Mouse (Mus musculus) embryonic facial prominence, embryonic 12.5 days (tissue): ENCODE results near the gene Arid5b. TPM values are rescaled to one million over a fixed set of nuclear protein-coding genes. Genes with fewer than 3 reads are reported as not detected.

ENCODE experiments used
- ATAC-seq: fragments of 200-750 bp; cut with Nextera tagmentation; 2 replicates; pipeline ENCODE4 v1.8.0; 2017; ENCODE audit not compliant: insufficient number of reproducible peaks, insufficient read depth, low FRiP score, low TSS enrichment
- H3K27ac ChIP-seq: fragments of 300-500 bp; sonication (generic); 2 replicates; pipeline ENCODE4 v1.5.1; 2016; ENCODE audit warnings: mild to moderate bottlenecking
- H3K27me3 ChIP-seq: fragments of 300-500 bp; sonication (generic); 2 replicates; pipeline ENCODE4 v1.6.1; 2016; ENCODE audit warnings: mild to moderate bottlenecking, moderate library complexity
- H3K36me3 ChIP-seq: fragments of 300-500 bp; sonication (generic); 2 replicates; pipeline ENCODE4 v1.6.1; 2016; ENCODE audit warnings: mild to moderate bottlenecking
- H3K4me1 ChIP-seq: fragments of 300-500 bp; sonication (generic); 2 replicates; pipeline ENCODE4 v1.6.1; 2016
- H3K4me2 ChIP-seq: fragments of 300-500 bp; sonication (generic); replicated peaks from 2 replicates; pipeline ENCODE4 v1.6.1; 2016; ENCODE audit warnings: mild to moderate bottlenecking, moderate library complexity
- H3K4me3 ChIP-seq: fragments of 300-500 bp; sonication (generic); 2 replicates; pipeline ENCODE4 v1.5.1; 2016; ENCODE audit warnings: mild to moderate bottlenecking
- H3K9ac ChIP-seq: fragments of 300-500 bp; sonication (generic); 2 replicates; pipeline ENCODE4 v1.6.1; 2016; ENCODE audit warnings: mild to moderate bottlenecking, moderate library complexity
- H3K9me3 ChIP-seq: fragments of 300-500 bp; sonication (generic); 2 replicates; pipeline ENCODE4 v1.6.1; 2016; ENCODE audit warnings: mild to moderate bottlenecking, moderate library complexity
- WGBS: fragments of 180-500 bp; shearing (Covaris S2); methylation state at CpG from one replicate; pipeline ENCODE4 v1.1.7; 2016; 5-methylcytosine and 5-hydroxymethylcytosine counted together
- polyA plus RNA-seq: library from polyadenylated mRNA; unstranded; fragments of >200 nt; fragmentation: Nextera tagmentation; extraction: Ambion mirVana; gene quantifications from 2 replicates; pipeline ENCODE4 v1.2.1, GENCODE M21; 2016

Arid5b gene
- polyA plus RNA-seq, 1 experiment from 2014 or later: 50.9 TPM

- WGBS: 1% methylated on average over 27 of the region's 27 CpGs
These were observed 4.2 kb upstream of the Arid5b start for GRCm38 (mm10) chr10:68282466-68283391.

GRCm38 (mm10) chr10:68281775-68282106 lies 3.2 kb upstream of the Arid5b start:
- ATAC-seq: no peak
- Histone ChIP-seq H3K4me3 (no peak overlapping the region), H3K9me3 (no peaks in the 10 kb centered on the region), H3K27ac (no peak overlapping the region), H3K4me1 (peaks cover 19% of the 10 kb centered on the region), H3K27me3 (no peaks in the 10 kb centered on the region), H3K4me2 (no peak overlapping the region), H3K36me3 (no peaks in the 10 kb centered on the region), H3K9ac (no peak overlapping the region)
- WGBS: 20% methylated on average over 3 of the region's 3 CpGs

More at GRCm38 (mm10) chr10:68282466-68283391, 4.2 kb upstream of the Arid5b start:
- Histone ChIP-seq H3K36me3 (no peaks in the 10 kb centered on the region), H3K4me2 (peak overlapping the region; percentile 67), H3K27ac (0 out of 2 replicates have a peak overlapping the region, but pooled peaks have one; percentile 58), H3K9ac (peak overlapping the region; percentile 11), H3K27me3 (no peaks in the 10 kb centered on the region), H3K9me3 (no peaks in the 10 kb centered on the region), H3K4me1 (peaks cover 19% of the 10 kb centered on the region), H3K4me3 (peak overlapping the region; percentile 34)
- ATAC-seq: peak; percentile 65

GRCm38 (mm10) chr10:68281076-68281774 lies 2.7 kb upstream of the Arid5b start:
- WGBS: 30% methylated on average over 6 of the region's 6 CpGs

GRCm38 (mm10) chr10:68279516-68280501 lies 1.3 kb upstream of the Arid5b start:
- Histone ChIP-seq H3K36me3 (no peaks in the 10 kb centered on the region), H3K9ac (peak overlapping the region; percentile 51), H3K27ac (peak overlapping the region; percentile 84), H3K4me2 (peak overlapping the region; percentile 81), H3K27me3 (no peaks in the 10 kb centered on the region), H3K4me3 (peak overlapping the region; percentile 74), H3K4me1 (peaks cover 25% of the 10 kb centered on the region), H3K9me3 (no peaks in the 10 kb centered on the region)
- no peak for ATAC-seq
- under 1% methylated on average over 41 of the region's 41 CpGs for WGBS

More at GRCm38 (mm10) chr10:68281076-68281774, 2.7 kb upstream of the Arid5b start:
- Histone ChIP-seq H3K36me3 (no peaks in the 10 kb centered on the region), H3K9me3 (no peaks in the 10 kb centered on the region), H3K27ac (no peak overlapping the region), H3K27me3 (no peaks in the 10 kb centered on the region), H3K9ac (no peak overlapping the region), H3K4me1 (peaks cover 19% of the 10 kb centered on the region), H3K4me3 (no peak overlapping the region), H3K4me2 (no peak overlapping the region)
- ATAC-seq: no peak

GRCm38 (mm10) chr10:68277671-68278151 lies 829 bp downstream of the Arid5b start:
- H3K27me3 ChIP-seq: no peaks in the 10 kb centered on the region
- ATAC-seq: no peak
- H3K9me3 ChIP-seq: no peaks in the 10 kb centered on the region
- H3K27ac ChIP-seq: peak overlapping the region; percentile 84
- peaks cover 10% of the 10 kb centered on the region for H3K36me3 ChIP-seq
- H3K9ac ChIP-seq: peak overlapping the region; percentile 60
- peak overlapping the region; percentile 81 for H3K4me2 ChIP-seq
- WGBS: under 1% methylated on average over 15 of the region's 15 CpGs
- peaks cover 21% of the 10 kb centered on the region for H3K4me1 ChIP-seq
- peak overlapping the region; percentile 74 for H3K4me3 ChIP-seq

GRCm38 (mm10) chr10:68276976-68277441 lies 1.5 kb downstream of the Arid5b start:
- under 1% methylated on average over 34 of the region's 34 CpGs for WGBS
- peak overlapping the region; percentile 97 for H3K27ac ChIP-seq
- peak overlapping the region; percentile 74 for H3K4me3 ChIP-seq
- peak overlapping the region; percentile 78 for H3K9ac ChIP-seq
- peak; percentile 7; the same call in 1 of the 2 replicates for ATAC-seq
- H3K27me3 ChIP-seq: no peaks in the 10 kb centered on the region
- H3K36me3 ChIP-seq: peaks cover 10% of the 10 kb centered on the region
- H3K4me2 ChIP-seq: peak overlapping the region; percentile 81
- peaks cover 17% of the 10 kb centered on the region; the same call in 1 of the 2 replicates for H3K4me1 ChIP-seq
- no peaks in the 10 kb centered on the region for H3K9me3 ChIP-seq

- peaks cover 10% of the 10 kb centered on the region for H3K36me3 ChIP-seq
- H3K27me3 ChIP-seq: no peaks in the 10 kb centered on the region
- H3K4me3 ChIP-seq: peak overlapping the region; percentile 74
- H3K4me2 ChIP-seq: peak overlapping the region; percentile 81
- under 1% methylated on average over 29 of the region's 29 CpGs for WGBS
- H3K9ac ChIP-seq: peak overlapping the region; percentile 78
- peak overlapping the region; percentile 97 for H3K27ac ChIP-seq
- H3K4me1 ChIP-seq: peaks cover 13% of the 10 kb centered on the region; the same call in 1 of the 2 replicates
- no peaks in the 10 kb centered on the region for H3K9me3 ChIP-seq
- ATAC-seq: peak; percentile 84
These were observed 2.1 kb downstream of the Arid5b start for GRCm38 (mm10) chr10:68276350-68276975.

- no peak overlapping the region for H3K9ac ChIP-seq
- 18% methylated on average over 18 of the region's 18 CpGs for WGBS
- no peaks in the 10 kb centered on the region for H3K27me3 ChIP-seq
- H3K4me3 ChIP-seq: peak overlapping the region; percentile 74
- H3K9me3 ChIP-seq: no peaks in the 10 kb centered on the region
- H3K4me2 ChIP-seq: peak overlapping the region; percentile 81
- ATAC-seq: no peak
- H3K27ac ChIP-seq: no peak overlapping the region
- peaks cover 6% of the 10 kb centered on the region; the same call in 1 of the 2 replicates for H3K4me1 ChIP-seq
- peaks cover 20% of the 10 kb centered on the region for H3K36me3 ChIP-seq
These were observed 3.4 kb downstream of the Arid5b start for GRCm38 (mm10) chr10:68274900-68275760.

- H3K4me2 ChIP-seq: no peak overlapping the region
- H3K27ac ChIP-seq: no peak overlapping the region
- H3K4me3 ChIP-seq: no peak overlapping the region
- H3K27me3 ChIP-seq: no peaks in the 10 kb centered on the region
- H3K9me3 ChIP-seq: no peaks in the 10 kb centered on the region
- no peak overlapping the region for H3K9ac ChIP-seq
- ATAC-seq: no peak
- H3K4me1 ChIP-seq: no peaks in the 10 kb centered on the region
- peaks cover 24% of the 10 kb centered on the region for H3K36me3 ChIP-seq
- WGBS: 90% methylated on average over 10 of the region's 10 CpGs
These were observed 8.8 kb downstream of the Arid5b start for GRCm38 (mm10) chr10:68269789-68270188.

- H3K4me2 ChIP-seq: no peak overlapping the region
- WGBS: 71% methylated on average over 5 of the region's 5 CpGs
- H3K9me3 ChIP-seq: no peaks in the 10 kb centered on the region
- no peak overlapping the region for H3K4me3 ChIP-seq
- no peak overlapping the region for H3K9ac ChIP-seq
- no peaks in the 10 kb centered on the region for H3K4me1 ChIP-seq
- H3K27me3 ChIP-seq: no peaks in the 10 kb centered on the region
- H3K27ac ChIP-seq: no peak overlapping the region
- H3K36me3 ChIP-seq: peaks cover 20% of the 10 kb centered on the region
- ATAC-seq: no peak
These were observed 9.9 kb downstream of the Arid5b start for GRCm38 (mm10) chr10:68268629-68269028.
